Mouse (Mus musculus) hindbrain, embryonic 10.5 days (tissue): ENCODE data around the gene Eif4g3. TPM values are rescaled to one million over a fixed set of nuclear protein-coding genes. Genes with fewer than 3 reads are reported as not detected.
A peak's percentile ranks its signal among the peaks of the same experiment; 100 is the strongest.

Experiments used
- DNase-seq: peaks from one replicate; pipeline ENCODE4 v3.0.0-alpha.2; 2017; ENCODE audit warnings: low spot score
- H3K27ac ChIP-seq: fragments of 300-500 bp; sonication (generic); 2 replicates; pipeline ENCODE4 v1.5.1; 2016; ENCODE audit warnings: mild to moderate bottlenecking, moderate library complexity
- H3K27me3 ChIP-seq: fragments of 300-500 bp; sonication (generic); 2 replicates; pipeline ENCODE4 v1.6.1; 2016; ENCODE audit warnings: mild to moderate bottlenecking; ENCODE audit not compliant: poor library complexity, insufficient read depth, severe bottlenecking
- H3K36me3 ChIP-seq: fragments of 300-500 bp; sonication (generic); 2 replicates; pipeline ENCODE4 v1.6.1; 2016; ENCODE audit warnings: mild to moderate bottlenecking, moderate library complexity
- H3K4me1 ChIP-seq: fragments of 300-500 bp; sonication (generic); replicated peaks from 2 replicates; pipeline ENCODE4 v1.6.1; 2016; ENCODE audit warnings: mild to moderate bottlenecking
- H3K4me3 ChIP-seq: fragments of 300-500 bp; sonication (generic); 2 replicates; pipeline ENCODE4 v1.5.1; 2016; ENCODE audit warnings: mild to moderate bottlenecking, moderate library complexity
- H3K9me3 ChIP-seq: fragments of 300-500 bp; sonication (generic); 2 replicates; pipeline ENCODE4 v1.6.1; 2016; ENCODE audit warnings: mild to moderate bottlenecking, moderate library complexity
- WGBS: fragments of 180-500 bp; shearing (Covaris S2); methylation state at CpG from one replicate; pipeline ENCODE4 v1.1.7; 2016; 5-methylcytosine and 5-hydroxymethylcytosine counted together
- polyA plus RNA-seq: library from polyadenylated mRNA; unstranded; fragments of >200 nt; fragmentation: Nextera tagmentation; extraction: Ambion mirVana; gene quantifications from 2 replicates; pipeline ENCODE4 v1.2.1, GENCODE M21; 2016

Eif4g3 gene
- polyA plus RNA-seq = 38.1 and 42.4 TPM in 2 replicates

DNA sequence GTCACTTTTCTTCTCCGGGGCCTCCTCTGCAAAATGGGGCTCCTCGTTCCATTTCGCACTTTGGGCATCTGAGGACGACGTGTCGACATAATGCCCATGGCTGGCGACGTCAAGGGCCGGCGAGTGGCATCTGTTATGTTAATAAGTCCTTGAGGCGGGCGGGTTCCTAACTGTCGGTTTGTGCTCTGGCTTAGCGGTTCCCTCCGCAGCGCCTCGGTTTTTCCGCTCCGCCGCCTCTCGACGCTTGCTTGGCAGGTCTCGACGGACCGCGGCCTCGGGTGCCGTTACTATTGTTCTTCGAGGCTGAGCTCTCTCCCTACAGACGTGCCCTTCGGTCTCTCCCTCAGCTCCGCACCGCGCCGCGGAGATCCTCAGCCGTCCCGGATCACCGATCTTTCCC, at the start of gene Eif4g3:
TSS of gene Eif4g3 (plus strand) at position 133 of the 400 bp plus-strand sequence.
- H3K36me3 ChIP-seq = peaks cover 27% of the 10 kb centered on the region
- peaks cover 50% of the 10 kb centered on the region for H3K4me1 ChIP-seq
- H3K27me3 ChIP-seq = peaks cover 26% of the 10 kb centered on the region
- H3K27ac ChIP-seq = peak within 1 kb of the TSS; percentile 99
- 1% methylated on average over 39 of the region's 39 CpGs for WGBS
- peak within 1 kb of the TSS; percentile 100 for H3K4me3 ChIP-seq
- no peaks in the 10 kb centered on the region for H3K9me3 ChIP-seq
- no peak for DNase-seq

DNA sequence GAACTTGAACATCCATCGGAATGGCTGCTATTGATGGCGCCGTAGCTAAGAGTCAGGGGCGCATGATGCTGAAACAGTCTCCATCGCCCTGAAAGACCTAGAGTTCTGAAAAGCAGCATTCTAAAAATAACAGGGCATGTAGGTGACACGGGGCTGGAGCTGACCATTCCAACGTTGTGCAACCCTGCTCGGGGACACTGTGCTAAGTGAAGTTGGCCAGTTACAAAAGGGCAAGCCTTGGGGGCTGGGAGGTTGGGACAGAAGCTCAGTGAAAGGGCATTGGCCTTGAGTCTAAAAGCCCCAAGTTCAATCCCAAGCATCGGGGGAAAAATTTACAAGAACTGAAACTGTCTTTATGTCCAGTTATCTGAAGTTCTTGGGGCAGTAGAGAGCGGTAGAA, 49.3 kb upstream of the Eif4g3 start:
- H3K4me3 ChIP-seq = no peak overlapping the region
- H3K27me3 ChIP-seq = no peaks in the 10 kb centered on the region
- no peak overlapping the region for H3K27ac ChIP-seq
- H3K4me1 ChIP-seq = peaks cover 20% of the 10 kb centered on the region
- no peaks in the 10 kb centered on the region for H3K9me3 ChIP-seq
- peaks cover 97% of the 10 kb centered on the region for H3K36me3 ChIP-seq
- no peak for DNase-seq
- 93% methylated on average over 10 of the region's 10 CpGs for WGBS

DNA sequence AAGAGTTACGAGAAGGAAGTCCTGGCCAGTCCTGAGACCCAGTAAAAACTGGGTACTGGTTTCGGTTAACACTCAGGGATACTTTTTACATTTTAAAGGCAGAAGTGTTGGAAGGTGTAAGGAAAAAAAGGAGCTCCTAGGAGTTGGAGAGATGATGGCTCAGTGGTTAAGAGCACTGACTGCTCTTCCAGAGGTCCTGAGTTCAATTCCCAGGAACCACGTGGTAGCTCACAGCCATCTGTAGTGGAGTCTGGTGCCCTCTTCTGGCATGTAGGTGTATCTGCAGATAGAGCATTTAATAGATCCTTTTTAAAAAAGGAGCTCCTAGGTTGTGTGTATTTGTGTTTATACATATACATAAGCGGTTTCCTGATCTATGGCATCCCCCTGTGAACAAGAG, 47.4 kb upstream of the Eif4g3 start:
- H3K36me3 ChIP-seq = peaks cover 97% of the 10 kb centered on the region
- H3K4me3 ChIP-seq = no peak overlapping the region
- no peaks in the 10 kb centered on the region for H3K27me3 ChIP-seq
- H3K4me1 ChIP-seq = peaks cover 19% of the 10 kb centered on the region
- WGBS = 74% methylated on average over 4 of the region's 4 CpGs
- DNase-seq = no peak
- H3K27ac ChIP-seq = no peak overlapping the region
- H3K9me3 ChIP-seq = no peaks in the 10 kb centered on the region; the same call in 1 of the 2 replicates

DNA sequence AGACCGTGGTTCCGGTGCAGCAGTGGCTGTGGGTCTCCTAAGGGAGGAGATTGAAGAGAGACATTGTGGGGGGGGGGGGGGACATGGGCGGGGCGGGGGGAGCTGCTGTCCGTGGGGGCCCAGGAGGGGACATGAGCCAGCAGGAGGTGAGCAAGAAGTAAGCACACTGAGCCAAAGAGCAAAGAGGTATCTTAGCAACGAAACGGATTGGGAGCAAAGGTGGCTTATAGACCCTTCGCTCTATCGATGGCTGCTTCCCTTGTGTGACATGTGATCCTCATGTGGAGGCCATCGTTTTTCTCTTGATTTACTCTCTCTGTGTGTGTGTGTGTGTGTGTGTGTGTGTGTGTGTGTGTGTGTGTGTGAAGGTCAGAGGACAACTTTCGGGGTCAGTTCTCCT, 46.4 kb upstream of the Eif4g3 start:
- DNase-seq = no peak
- WGBS = 79% methylated on average over 11 of the region's 11 CpGs

DNA sequence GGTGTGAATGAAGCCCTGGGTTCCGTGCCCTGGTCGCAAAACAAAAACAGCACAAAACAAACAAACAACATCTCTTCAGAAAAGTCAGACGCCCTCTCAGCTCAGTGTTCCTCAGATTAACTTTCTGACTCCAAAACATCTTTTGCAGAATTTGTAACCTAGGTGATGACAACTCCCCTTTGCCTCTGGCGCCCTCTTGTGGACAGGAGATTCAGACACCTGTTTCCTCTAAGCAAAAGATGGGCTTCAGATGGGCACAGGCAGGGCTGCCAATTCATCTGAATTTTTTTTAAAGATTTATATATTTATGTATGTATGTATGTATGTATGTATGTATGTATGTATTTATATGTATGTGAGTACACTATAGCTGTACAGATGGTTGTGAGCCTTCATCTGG, 40.0 kb upstream of the Eif4g3 start:
- Histone ChIP-seq H3K9me3 (no peaks in the 10 kb centered on the region; the same call in 1 of the 2 replicates), H3K36me3 (peaks cover 73% of the 10 kb centered on the region), H3K4me1 (no peaks in the 10 kb centered on the region), H3K27me3 (no peaks in the 10 kb centered on the region), H3K4me3 (no peak overlapping the region), H3K27ac (no peak overlapping the region)
- peak; percentile 72 for DNase-seq
- 45% methylated on average over 4 of the region's 4 CpGs for WGBS

More for the DNA sequence above, 46.4 kb upstream of the Eif4g3 start:
- Histone ChIP-seq H3K27ac (no peak overlapping the region), H3K4me3 (no peak overlapping the region), H3K4me1 (peaks cover 16% of the 10 kb centered on the region), H3K9me3 (no peaks in the 10 kb centered on the region; the same call in 1 of the 2 replicates), H3K36me3 (peaks cover 95% of the 10 kb centered on the region), H3K27me3 (no peaks in the 10 kb centered on the region)

DNA sequence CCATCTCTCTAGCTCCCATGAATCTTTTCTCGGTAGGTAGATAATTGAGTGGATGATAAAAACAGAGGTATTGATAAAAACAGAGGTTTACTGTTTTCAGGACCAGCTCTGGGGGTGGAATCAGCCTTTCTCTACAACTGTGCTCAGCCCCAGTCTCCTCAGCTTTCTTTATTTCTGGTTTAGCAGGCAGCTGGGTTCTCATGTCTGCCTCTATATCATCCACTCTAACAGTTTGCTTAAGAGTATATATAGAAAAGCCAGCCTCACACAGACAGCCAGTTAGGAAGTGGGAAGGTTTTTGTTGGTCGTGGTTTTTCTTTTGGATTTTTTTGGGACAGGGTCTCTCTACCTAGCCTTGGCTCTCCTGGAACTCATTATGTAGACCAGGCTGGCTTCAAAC, 38.6 kb upstream of the Eif4g3 start:
- no peak for DNase-seq
- 85% methylated on average over 2 of the region's 2 CpGs for WGBS
- no peak overlapping the region for H3K27ac ChIP-seq
- peaks cover under 1% of the 10 kb centered on the region; the same call in 1 of the 2 replicates for H3K9me3 ChIP-seq
- H3K4me3 ChIP-seq = no peak overlapping the region
- H3K36me3 ChIP-seq = peaks cover 71% of the 10 kb centered on the region
- H3K4me1 ChIP-seq = no peaks in the 10 kb centered on the region
- no peaks in the 10 kb centered on the region for H3K27me3 ChIP-seq

DNA sequence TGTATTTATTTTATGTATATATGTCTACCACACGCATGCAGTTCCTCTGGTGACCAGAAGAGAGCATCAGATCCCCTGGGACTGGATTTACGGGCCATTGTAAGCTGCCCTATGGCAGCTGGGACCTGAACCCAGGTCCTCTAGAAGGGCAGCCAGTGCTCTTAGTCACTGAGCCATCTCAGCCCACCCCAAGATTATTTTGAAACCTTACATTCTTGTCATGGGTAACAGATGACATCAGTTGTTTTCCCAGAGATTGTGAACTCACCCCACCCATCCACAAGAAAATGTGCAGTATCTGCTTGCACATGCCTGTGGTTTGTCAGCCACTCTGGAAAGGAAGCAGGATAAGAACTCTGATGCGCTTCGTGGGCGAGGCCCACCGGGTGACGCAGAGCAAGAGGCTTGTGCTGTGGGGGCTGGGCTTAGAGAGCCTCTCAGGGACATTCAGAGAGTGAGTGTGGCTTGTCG, 37.9 kb upstream of the Eif4g3 start:
- H3K27ac ChIP-seq = no peak overlapping the region

DNA sequence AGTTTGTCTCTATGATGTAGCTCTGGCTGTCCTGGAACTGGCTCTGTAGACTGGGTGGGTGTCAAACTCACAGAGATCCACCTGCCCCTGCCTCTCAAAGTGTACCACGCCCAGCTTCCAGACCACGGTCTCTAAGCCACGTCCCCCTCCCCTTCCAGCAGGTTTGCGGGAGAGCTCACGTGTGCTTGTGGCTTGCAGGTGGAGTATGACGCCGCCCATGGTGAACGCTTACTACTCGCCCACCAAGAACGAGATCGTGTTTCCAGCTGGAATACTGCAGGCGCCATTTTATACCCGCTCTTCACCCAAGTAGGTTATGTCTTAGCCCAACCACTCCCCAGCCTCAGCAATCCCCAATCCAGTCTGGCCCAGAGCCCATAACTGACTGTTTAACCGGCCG, 36.6 kb upstream of the Eif4g3 start:
- Histone ChIP-seq H3K4me1 (no peaks in the 10 kb centered on the region), H3K36me3 (peaks cover 73% of the 10 kb centered on the region), H3K27me3 (no peaks in the 10 kb centered on the region), H3K27ac (no peak overlapping the region), H3K4me3 (no peak overlapping the region), H3K9me3 (peaks cover 7% of the 10 kb centered on the region; the same call in 1 of the 2 replicates)
- 94% methylated on average over 15 of the region's 15 CpGs for WGBS
- DNase-seq = no peak

More for the DNA sequence above, 37.9 kb upstream of the Eif4g3 start:
- H3K36me3 ChIP-seq = peaks cover 71% of the 10 kb centered on the region
- no peaks in the 10 kb centered on the region for H3K27me3 ChIP-seq
- no peak for DNase-seq
- no peaks in the 10 kb centered on the region for H3K4me1 ChIP-seq
- no peak overlapping the region for H3K4me3 ChIP-seq
- 87% methylated on average over 8 of the region's 8 CpGs for WGBS
- peaks cover 7% of the 10 kb centered on the region for H3K9me3 ChIP-seq

DNA sequence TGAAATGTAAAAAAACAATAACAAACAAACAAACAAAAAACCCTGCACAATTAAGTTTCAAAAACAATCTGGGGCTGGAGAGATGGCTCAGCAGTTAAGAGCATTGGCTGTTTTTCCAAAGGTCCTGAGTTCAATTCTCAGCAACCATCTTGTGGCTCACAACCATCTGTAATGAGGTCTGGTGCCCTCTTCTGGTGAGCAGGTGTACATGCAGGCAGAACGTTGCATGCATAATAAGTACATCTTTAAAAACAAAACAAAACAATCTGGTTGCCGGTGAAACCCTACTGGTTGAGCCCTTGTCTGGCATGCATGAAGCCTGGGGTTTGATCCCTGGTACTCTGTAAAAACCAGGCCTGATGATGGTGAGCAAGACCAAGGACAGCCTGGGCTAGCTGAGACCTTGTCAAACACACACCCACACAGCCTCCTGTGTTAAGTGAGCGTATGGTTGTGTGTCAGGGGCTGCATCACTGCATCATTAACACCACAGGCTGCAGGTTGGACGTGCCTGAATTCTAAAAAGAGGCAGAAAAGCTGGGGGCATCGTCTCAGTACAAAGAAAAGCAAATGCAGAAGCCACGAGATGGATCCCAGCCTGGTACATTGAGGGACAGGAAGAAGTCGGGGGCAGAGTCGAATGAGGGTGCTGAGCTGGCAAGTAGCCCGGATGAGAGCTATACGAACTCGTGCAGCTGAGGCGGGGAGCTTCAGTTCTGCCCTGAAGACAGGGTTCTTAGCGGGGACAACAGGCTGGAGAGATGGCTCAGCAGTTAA, 32.7 kb upstream of the Eif4g3 start:
- no peak overlapping the region for H3K27ac ChIP-seq
- H3K27me3 ChIP-seq = no peaks in the 10 kb centered on the region
- 0 out of 2 replicates have a peak, but pooled peaks cover 3% of the 10 kb centered on the region for H3K4me1 ChIP-seq
- H3K36me3 ChIP-seq = peaks cover 88% of the 10 kb centered on the region
- 86% methylated on average over 13 of the region's 13 CpGs for WGBS
- H3K9me3 ChIP-seq = peaks cover 7% of the 10 kb centered on the region; the same call in 1 of the 2 replicates
- H3K4me3 ChIP-seq = no peak overlapping the region
- DNase-seq = no peak

DNA sequence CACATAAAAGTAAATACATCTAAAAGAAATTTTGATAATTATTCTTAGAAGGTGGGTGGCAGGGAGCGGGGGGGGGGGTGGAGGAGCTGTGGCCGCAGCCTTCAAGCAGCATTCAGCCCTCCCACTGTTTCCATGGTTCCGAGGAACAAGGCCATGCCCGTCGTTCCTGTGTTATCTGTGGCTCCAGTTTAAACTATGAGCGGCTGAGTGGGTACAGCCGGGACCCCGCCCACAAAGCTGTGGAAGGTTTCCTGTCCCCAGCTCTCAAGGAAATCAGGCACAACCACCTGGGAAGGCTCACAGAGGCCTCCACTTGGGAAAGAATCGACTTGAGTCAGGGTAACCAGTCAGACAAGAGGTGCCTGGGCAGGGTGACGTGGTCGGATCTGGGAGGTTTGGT, 32.1 kb upstream of the Eif4g3 start:
- peaks cover 84% of the 10 kb centered on the region for H3K36me3 ChIP-seq
- WGBS = 87% methylated on average over 11 of the region's 11 CpGs
- H3K27ac ChIP-seq = no peak overlapping the region
- H3K4me3 ChIP-seq = no peak overlapping the region
- no peaks in the 10 kb centered on the region for H3K27me3 ChIP-seq
- H3K9me3 ChIP-seq = peaks cover 7% of the 10 kb centered on the region; the same call in 1 of the 2 replicates
- H3K4me1 ChIP-seq = 0 out of 2 replicates have a peak, but pooled peaks cover 3% of the 10 kb centered on the region
- DNase-seq = no peak

DNA sequence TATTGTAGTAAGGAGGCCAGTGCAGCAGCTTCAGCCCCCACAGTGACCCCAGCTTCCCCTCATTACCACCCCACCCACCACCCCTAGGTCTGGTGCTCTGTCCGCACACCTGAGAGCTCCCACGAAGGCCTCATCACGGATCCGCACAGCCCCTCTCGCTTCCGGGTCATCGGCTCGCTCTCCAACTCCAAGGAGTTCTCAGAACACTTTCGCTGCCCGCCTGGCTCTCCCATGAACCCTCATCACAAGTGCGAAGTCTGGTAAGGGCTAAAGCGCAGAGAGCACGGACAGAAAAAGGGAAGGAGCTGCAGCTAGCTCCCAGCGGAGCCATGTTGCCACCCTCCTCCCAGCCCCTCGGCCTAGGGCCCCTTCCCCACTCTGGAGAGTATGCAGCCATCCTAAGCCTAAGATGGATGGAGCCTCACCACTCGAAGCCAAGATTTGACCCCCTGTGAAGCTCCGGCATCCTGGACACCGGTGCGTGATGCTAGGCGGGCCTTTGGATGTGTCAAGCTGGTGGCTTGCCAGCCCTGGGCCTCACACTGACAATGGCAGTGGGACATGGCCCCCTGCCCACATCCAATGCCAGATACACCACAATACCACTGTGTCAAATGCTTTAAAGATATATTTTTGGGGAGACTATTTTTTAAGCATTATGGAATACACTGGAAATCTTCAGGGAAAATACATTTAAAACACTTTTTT, 30.0 kb upstream of the Eif4g3 start:
- no peak for DNase-seq
- 94% methylated on average over 20 of the region's 20 CpGs for WGBS

DNA sequence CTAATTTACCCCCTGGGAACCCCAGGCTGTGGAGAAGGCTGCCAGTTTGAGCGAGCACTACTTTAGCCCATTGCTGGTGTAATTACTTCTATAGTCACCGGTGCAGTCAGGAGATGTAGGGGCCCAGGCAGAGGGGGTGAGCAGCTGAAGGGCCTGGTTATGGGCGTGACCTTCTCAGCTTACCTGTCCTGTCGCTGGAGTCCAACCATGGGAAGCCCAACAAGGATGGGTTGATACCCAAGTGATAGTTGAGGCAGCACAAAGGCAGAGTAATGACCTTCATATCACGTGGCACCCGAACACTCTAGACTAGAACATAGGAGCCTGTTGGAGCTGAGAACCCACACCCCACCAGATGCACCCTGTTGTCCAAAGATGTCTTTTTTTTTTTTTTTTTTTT, 29.4 kb upstream of the Eif4g3 start:
- 0 out of 2 replicates have a peak, but pooled peaks cover 3% of the 10 kb centered on the region for H3K4me1 ChIP-seq

More for the DNA sequence above, 30.0 kb upstream of the Eif4g3 start:
- H3K27ac ChIP-seq = no peak overlapping the region
- no peak overlapping the region for H3K4me3 ChIP-seq
- H3K9me3 ChIP-seq = peaks cover 7% of the 10 kb centered on the region; the same call in 1 of the 2 replicates
- H3K27me3 ChIP-seq = no peaks in the 10 kb centered on the region
- H3K4me1 ChIP-seq = 0 out of 2 replicates have a peak, but pooled peaks cover 3% of the 10 kb centered on the region
- H3K36me3 ChIP-seq = peaks cover 67% of the 10 kb centered on the region

More for the DNA sequence above, 29.4 kb upstream of the Eif4g3 start:
- peaks cover 7% of the 10 kb centered on the region; the same call in 1 of the 2 replicates for H3K9me3 ChIP-seq
- no peak overlapping the region for H3K4me3 ChIP-seq
- peaks cover 62% of the 10 kb centered on the region for H3K36me3 ChIP-seq
- no peaks in the 10 kb centered on the region for H3K27me3 ChIP-seq
- H3K27ac ChIP-seq = no peak overlapping the region
- 90% methylated on average over 6 of the region's 6 CpGs for WGBS
- DNase-seq = no peak
